Mouse (Mus musculus): ENCODE results near the gene Adcy1. TPM values are rescaled to one million over a fixed set of nuclear protein-coding genes. Genes with fewer than 3 reads are reported as not detected.

Adcy1 gene
- polyA plus RNA-seq, 1 experiment from 2014 or later = 1.2 TPM

- no peaks in the 10 kb centered on the region; the same call in 1 of the 2 replicates for H3K9me3 ChIP-seq
- H3K27me3 ChIP-seq = no peaks in the 10 kb centered on the region
- no peaks in the 10 kb centered on the region for H3K36me3 ChIP-seq
- no peak overlapping the region for H3K9ac ChIP-seq
- 90% methylated on average over 8 of the region's 8 CpGs for WGBS
- H3K4me3 ChIP-seq = no peak overlapping the region
- H3K4me1 ChIP-seq = peaks cover 5% of the 10 kb centered on the region
- no peak overlapping the region for H3K4me2 ChIP-seq
- H3K27ac ChIP-seq = no peak overlapping the region
- ATAC-seq (ENCODE audit: insufficient number of reproducible peaks, insufficient read depth, low FRiP score, low TSS enrichment, low read depth) = no peak
Observed at GRCm38 (mm10) chr11:7138370-7138769, 75.1 kb downstream of the Adcy1 start.

DNA sequence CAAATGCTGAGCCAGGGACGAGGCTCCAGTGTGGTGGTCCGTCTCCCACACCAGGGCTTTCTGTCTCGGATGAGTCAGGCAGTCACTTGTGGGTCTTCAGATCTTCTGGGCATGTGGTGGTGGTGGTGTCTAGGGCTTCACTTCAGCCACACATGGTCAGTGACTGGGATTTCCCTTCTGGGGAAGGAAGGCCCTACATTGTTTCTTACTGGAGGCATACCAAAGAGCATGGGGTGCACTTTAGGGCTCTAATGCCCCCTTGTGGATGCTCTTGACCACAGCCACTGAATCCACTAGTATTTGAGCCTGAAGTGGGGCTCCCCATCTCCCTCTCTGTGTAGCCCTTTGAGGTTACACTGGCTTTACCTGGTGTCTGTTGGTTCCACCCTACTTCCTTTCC is 77.2 kb downstream of the Adcy1 start:
- Histone ChIP-seq H3K4me1 (peaks cover 9% of the 10 kb centered on the region), H3K27ac (no peak overlapping the region), H3K9me3 (no peaks in the 10 kb centered on the region; the same call in 1 of the 2 replicates), H3K9ac (no peak overlapping the region), H3K36me3 (no peaks in the 10 kb centered on the region), H3K27me3 (no peaks in the 10 kb centered on the region), H3K4me3 (no peak overlapping the region), H3K4me2 (no peak overlapping the region)
- no peak for ATAC-seq (ENCODE audit: insufficient number of reproducible peaks, insufficient read depth, low FRiP score, low TSS enrichment, low read depth)
- WGBS = 86% methylated on average over 3 of the region's 3 CpGs

GRCm38 (mm10) chr11:7142725-7143124 is 79.4 kb downstream of the Adcy1 start:
- H3K36me3 ChIP-seq = no peaks in the 10 kb centered on the region
- no peak for ATAC-seq (ENCODE audit: insufficient number of reproducible peaks, insufficient read depth, low FRiP score, low TSS enrichment, low read depth)
- H3K9me3 ChIP-seq = no peaks in the 10 kb centered on the region; the same call in 1 of the 2 replicates
- no peak overlapping the region for H3K27ac ChIP-seq
- H3K27me3 ChIP-seq = no peaks in the 10 kb centered on the region
- H3K4me2 ChIP-seq = no peak overlapping the region
- 25% methylated on average over 3 of the region's 3 CpGs for WGBS
- H3K4me1 ChIP-seq = peaks cover 9% of the 10 kb centered on the region
- 0 out of 2 replicates have a peak overlapping the region, but pooled peaks have one; percentile 4 for H3K9ac ChIP-seq
- H3K4me3 ChIP-seq = no peak overlapping the region

GRCm38 (mm10) chr11:7144369-7144768 is 81.1 kb downstream of the Adcy1 start:
- no peak overlapping the region for H3K4me3 ChIP-seq
- H3K9me3 ChIP-seq = no peaks in the 10 kb centered on the region; the same call in 1 of the 2 replicates
- 81% methylated on average over 11 of the region's 11 CpGs for WGBS
- no peak overlapping the region for H3K4me2 ChIP-seq
- H3K27ac ChIP-seq = no peak overlapping the region
- ATAC-seq (ENCODE audit: insufficient number of reproducible peaks, insufficient read depth, low FRiP score, low TSS enrichment, low read depth) = no peak
- H3K27me3 ChIP-seq = no peaks in the 10 kb centered on the region
- peaks cover 9% of the 10 kb centered on the region for H3K4me1 ChIP-seq
- H3K36me3 ChIP-seq = no peaks in the 10 kb centered on the region
- H3K9ac ChIP-seq = no peak overlapping the region

DNA sequence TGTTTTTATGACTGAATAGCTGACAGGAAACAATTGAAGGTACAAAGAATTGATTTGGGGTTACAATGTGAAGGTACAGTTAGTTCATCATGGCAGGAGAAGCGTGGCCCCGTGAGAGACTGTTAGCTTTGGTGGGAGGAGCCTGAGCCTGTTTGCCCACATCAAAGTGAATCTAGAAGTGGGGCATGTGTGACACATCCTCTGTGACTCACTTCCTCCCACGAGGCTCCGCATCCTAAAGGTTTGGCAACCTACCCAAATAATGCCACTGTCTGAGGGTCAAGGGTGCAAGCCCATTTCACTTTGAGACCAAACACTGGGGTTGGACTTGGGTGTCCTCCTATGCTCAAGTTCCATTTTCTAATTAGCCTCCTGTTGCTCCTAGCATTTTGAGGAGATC is 81.9 kb downstream of the Adcy1 start:
- Histone ChIP-seq H3K27ac (no peak overlapping the region), H3K36me3 (no peaks in the 10 kb centered on the region), H3K4me1 (peaks cover 9% of the 10 kb centered on the region), H3K27me3 (no peaks in the 10 kb centered on the region), H3K9ac (no peak overlapping the region), H3K4me2 (no peak overlapping the region), H3K4me3 (no peak overlapping the region), H3K9me3 (no peaks in the 10 kb centered on the region)
- WGBS = 76% methylated on average over 4 of the region's 4 CpGs
- no peak for ATAC-seq (ENCODE audit: insufficient number of reproducible peaks, insufficient read depth, low FRiP score, low TSS enrichment, low read depth)

GRCm38 (mm10) chr11:7147536-7147935 is 84.2 kb downstream of the Adcy1 start:
- ATAC-seq (ENCODE audit: insufficient number of reproducible peaks, insufficient read depth, low FRiP score, low TSS enrichment, low read depth) = no peak
- WGBS = 88% methylated on average over 8 of the region's 8 CpGs
- H3K36me3 ChIP-seq = 0 out of 2 replicates have a peak, but pooled peaks cover 4% of the 10 kb centered on the region
- no peaks in the 10 kb centered on the region for H3K9me3 ChIP-seq
- peaks cover 7% of the 10 kb centered on the region for H3K4me1 ChIP-seq
- no peaks in the 10 kb centered on the region for H3K27me3 ChIP-seq
- no peak overlapping the region for H3K27ac ChIP-seq
- no peak overlapping the region for H3K4me3 ChIP-seq
- H3K4me2 ChIP-seq = no peak overlapping the region
- H3K9ac ChIP-seq = no peak overlapping the region

DNA sequence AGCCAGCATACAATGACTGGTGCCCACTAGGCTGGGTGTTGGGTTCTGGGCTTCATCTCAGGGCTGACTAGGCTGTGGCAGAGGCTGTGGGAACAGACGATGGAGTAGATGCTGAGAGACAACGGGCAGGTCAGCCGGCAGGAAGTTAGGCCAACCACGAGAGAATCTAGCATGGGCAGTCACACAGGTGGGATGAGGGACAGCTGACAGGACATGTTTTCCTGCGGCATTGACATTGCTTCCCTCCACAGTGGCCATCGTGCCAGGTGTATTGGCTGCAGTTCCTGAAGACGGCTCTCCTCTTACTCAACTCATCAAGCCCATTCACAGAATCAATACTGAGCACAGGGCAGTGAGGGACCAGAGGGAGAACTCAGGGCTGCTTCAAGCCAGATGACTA is 84.7 kb downstream of the Adcy1 start:
- no peak overlapping the region for H3K27ac ChIP-seq

GRCm38 (mm10) chr11:7149471-7149870 is 86.2 kb downstream of the Adcy1 start:
- Histone ChIP-seq H3K4me1 (no peaks in the 10 kb centered on the region), H3K4me3 (no peak overlapping the region), H3K36me3 (0 out of 2 replicates have a peak, but pooled peaks cover 4% of the 10 kb centered on the region), H3K4me2 (no peak overlapping the region), H3K9ac (no peak overlapping the region), H3K27ac (no peak overlapping the region), H3K27me3 (no peaks in the 10 kb centered on the region), H3K9me3 (no peaks in the 10 kb centered on the region)
- no peak for ATAC-seq (ENCODE audit: insufficient number of reproducible peaks, insufficient read depth, low FRiP score, low TSS enrichment, low read depth)
- WGBS = 63% methylated on average over 7 of the region's 7 CpGs

More for the DNA sequence above, 84.7 kb downstream of the Adcy1 start:
- Histone ChIP-seq H3K9me3 (no peaks in the 10 kb centered on the region), H3K9ac (no peak overlapping the region), H3K4me2 (no peak overlapping the region), H3K27me3 (no peaks in the 10 kb centered on the region), H3K36me3 (0 out of 2 replicates have a peak, but pooled peaks cover 4% of the 10 kb centered on the region), H3K4me3 (no peak overlapping the region), H3K4me1 (peaks cover 3% of the 10 kb centered on the region; the same call in 1 of the 2 replicates)
- no peak for ATAC-seq (ENCODE audit: insufficient number of reproducible peaks, insufficient read depth, low FRiP score, low TSS enrichment, low read depth)
- 88% methylated on average over 7 of the region's 7 CpGs for WGBS

DNA sequence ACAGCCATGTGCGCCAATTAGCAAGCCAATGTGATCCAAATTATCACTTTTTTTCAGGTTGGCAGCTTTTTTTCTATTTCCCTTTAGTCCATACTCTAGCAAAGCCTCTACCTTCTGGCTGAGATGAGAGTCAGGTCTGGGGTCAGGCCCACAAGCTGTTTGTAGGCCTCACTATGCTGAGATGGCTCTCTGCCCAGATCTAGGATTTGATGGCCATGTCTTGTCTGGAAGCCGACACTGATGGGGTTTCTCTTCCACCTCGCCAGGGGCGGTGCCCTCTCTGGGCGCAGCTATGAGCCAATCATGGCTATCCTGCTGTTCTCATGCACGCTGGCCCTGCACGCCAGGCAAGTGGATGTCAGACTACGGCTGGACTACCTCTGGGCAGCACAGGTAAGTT is 87.2 kb downstream of the Adcy1 start:
- no peak overlapping the region for H3K4me3 ChIP-seq
- no peak for ATAC-seq (ENCODE audit: insufficient number of reproducible peaks, insufficient read depth, low FRiP score, low TSS enrichment, low read depth)
- WGBS = 93% methylated on average over 8 of the region's 8 CpGs
- no peak overlapping the region for H3K4me2 ChIP-seq
- no peaks in the 10 kb centered on the region for H3K4me1 ChIP-seq
- H3K36me3 ChIP-seq = 0 out of 2 replicates have a peak, but pooled peaks cover 4% of the 10 kb centered on the region
- H3K27ac ChIP-seq = no peak overlapping the region
- no peak overlapping the region for H3K9ac ChIP-seq
- no peaks in the 10 kb centered on the region for H3K9me3 ChIP-seq
- no peaks in the 10 kb centered on the region for H3K27me3 ChIP-seq

DNA sequence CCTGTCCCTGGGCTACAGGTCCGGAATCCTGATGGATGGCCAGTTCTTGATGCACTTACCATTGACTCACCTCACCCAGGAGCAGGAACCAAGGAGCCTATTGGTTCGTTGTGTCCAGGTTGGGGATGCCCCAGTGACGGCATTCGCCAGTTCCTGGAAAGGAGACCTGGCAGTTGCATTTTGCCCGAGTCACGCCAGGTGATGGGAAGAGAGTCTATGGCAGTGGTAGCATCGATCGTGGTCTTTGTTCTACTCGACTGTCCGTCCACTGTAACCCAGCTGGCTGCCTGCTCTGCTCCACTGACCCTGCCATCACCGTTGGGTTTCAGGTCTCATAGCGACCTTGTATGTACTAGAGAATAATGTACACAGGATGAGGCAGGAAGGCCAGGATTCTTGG is 89.1 kb downstream of the Adcy1 start:
- 0 out of 2 replicates have a peak, but pooled peaks cover 4% of the 10 kb centered on the region for H3K36me3 ChIP-seq
- H3K9ac ChIP-seq = no peak overlapping the region
- no peak overlapping the region for H3K27ac ChIP-seq
- WGBS = 93% methylated on average over 12 of the region's 12 CpGs
- ATAC-seq (ENCODE audit: insufficient number of reproducible peaks, insufficient read depth, low FRiP score, low TSS enrichment, low read depth) = no peak
- no peaks in the 10 kb centered on the region for H3K27me3 ChIP-seq
- H3K4me1 ChIP-seq = no peaks in the 10 kb centered on the region
- H3K4me2 ChIP-seq = no peak overlapping the region
- H3K9me3 ChIP-seq = no peaks in the 10 kb centered on the region
- no peak overlapping the region for H3K4me3 ChIP-seq

DNA sequence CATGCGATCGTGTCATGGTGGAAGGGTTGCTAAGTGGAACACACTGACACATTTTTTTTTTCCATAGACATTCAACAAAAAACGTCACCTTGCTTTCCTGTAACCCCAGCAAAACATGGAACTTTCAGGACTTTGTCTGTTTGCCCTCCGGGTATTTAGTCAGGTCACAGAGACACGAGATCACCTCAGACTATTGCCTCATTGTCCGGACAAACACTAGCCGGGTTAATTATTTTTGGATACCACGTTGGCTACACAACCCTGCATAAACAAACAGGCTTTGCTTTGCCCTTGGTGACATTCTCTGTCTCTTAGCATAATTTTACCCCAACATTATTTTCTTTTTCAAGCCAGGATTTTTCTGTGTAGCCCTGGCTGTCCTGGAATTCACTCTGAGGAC is 89.8 kb downstream of the Adcy1 start:
- Histone ChIP-seq H3K9ac (no peak overlapping the region), H3K4me3 (no peak overlapping the region), H3K36me3 (0 out of 2 replicates have a peak, but pooled peaks cover 4% of the 10 kb centered on the region), H3K27me3 (no peaks in the 10 kb centered on the region), H3K27ac (no peak overlapping the region), H3K4me2 (no peak overlapping the region), H3K4me1 (no peaks in the 10 kb centered on the region), H3K9me3 (no peaks in the 10 kb centered on the region)
- ATAC-seq (ENCODE audit: insufficient number of reproducible peaks, insufficient read depth, low FRiP score, low TSS enrichment, low read depth) = no peak
- WGBS = 72% methylated on average over 8 of the region's 8 CpGs

GRCm38 (mm10) chr11:7156427-7156826 is 93.1 kb downstream of the Adcy1 start:
- H3K4me3 ChIP-seq = no peak overlapping the region
- no peaks in the 10 kb centered on the region for H3K27me3 ChIP-seq
- WGBS = 69% methylated on average over 4 of the region's 4 CpGs
- H3K27ac ChIP-seq = no peak overlapping the region
- no peak for ATAC-seq (ENCODE audit: insufficient number of reproducible peaks, insufficient read depth, low FRiP score, low TSS enrichment, low read depth)
- no peaks in the 10 kb centered on the region for H3K9me3 ChIP-seq
- H3K36me3 ChIP-seq = 0 out of 2 replicates have a peak, but pooled peaks cover 4% of the 10 kb centered on the region
- peaks cover 5% of the 10 kb centered on the region; the same call in 1 of the 2 replicates for H3K4me1 ChIP-seq
- H3K4me2 ChIP-seq = no peak overlapping the region
- H3K9ac ChIP-seq = no peak overlapping the region

Data from embryonic facial prominence, embryonic 13.5 days (tissue).